Mouse (Mus musculus) thymus, adult 18-20 months (tissue): ENCODE measurements around the gene Cd24a.

Source experiments
- DNase-seq, 2 experiments: peaks; one replicate each; pipeline ENCODE4 v3.0.0; 2022; ENCODE audit warnings: mixed read lengths in 2 of 2

Cd24a gene

GRCm38 (mm10) chr10:43630634-43631033 is 52.5 kb downstream of the Cd24a start:
- DNase-seq = no peak

GRCm38 (mm10) chr10:43631049-43631448 is 53.0 kb downstream of the Cd24a start:
- DNase-seq = no peak

GRCm38 (mm10) chr10:43631639-43632354 is 53.7 kb downstream of the Cd24a start:
- no peak for DNase-seq

- no peak for DNase-seq
Measured at GRCm38 (mm10) chr10:43633117-43633516, 55.0 kb downstream of the Cd24a start.
